Mouse (Mus musculus): ENCODE data around the gene Rcn3. TPM values are rescaled to one million over a fixed set of nuclear protein-coding genes. Genes with fewer than 3 reads are reported as not detected.

Rcn3 gene
- 375 and 376 TPM in 2 replicates for polyA plus RNA-seq (2015; fragmentation: Nextera tagmentation; extraction: Ambion mirVana)

DNA sequence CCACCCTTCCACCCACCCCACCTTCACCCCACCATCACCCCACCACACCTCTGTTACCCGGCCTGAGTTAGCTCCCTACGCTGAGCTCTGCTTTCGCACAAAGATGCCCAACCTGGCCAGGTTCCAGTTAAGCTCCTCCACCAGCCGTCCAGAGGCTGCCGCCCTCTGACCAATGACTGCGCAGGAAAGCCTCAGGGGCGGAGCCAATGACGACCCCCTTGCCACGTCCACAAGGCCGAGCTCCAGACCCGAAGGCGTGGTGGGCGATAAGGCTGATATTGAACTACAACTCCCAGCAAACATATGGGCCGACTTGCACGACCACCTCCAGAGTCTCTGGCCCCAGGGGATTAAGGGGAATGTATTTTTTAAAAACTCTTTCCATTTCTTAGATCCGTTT is at the start of gene Rcn3:
TSS of gene Rcn3 (minus strand) at position 174 of the 400 bp plus-strand sequence.
- H3K4me1 ChIP-seq, result peaks cover 33% of the 10 kb centered on the region
- under 1% methylated on average over 16 of the region's 16 CpGs for WGBS
- H3K27ac ChIP-seq, result peak within 1 kb of the TSS; percentile 89
- no peaks in the 10 kb centered on the region for H3K9me3 ChIP-seq
- no peaks in the 10 kb centered on the region for H3K27me3 ChIP-seq
- H3K4me3 ChIP-seq, result peak within 1 kb of the TSS; percentile 66
- H3K9ac ChIP-seq, result peak within 1 kb of the TSS; percentile 88
- peak; percentile 88 for ATAC-seq (ENCODE audit: insufficient number of reproducible peaks, insufficient read depth, low FRiP score, low TSS enrichment, low read depth)
- peaks cover 35% of the 10 kb centered on the region for H3K36me3 ChIP-seq
- H3K4me2 ChIP-seq, result peak within 1 kb of the TSS; percentile 76

DNA sequence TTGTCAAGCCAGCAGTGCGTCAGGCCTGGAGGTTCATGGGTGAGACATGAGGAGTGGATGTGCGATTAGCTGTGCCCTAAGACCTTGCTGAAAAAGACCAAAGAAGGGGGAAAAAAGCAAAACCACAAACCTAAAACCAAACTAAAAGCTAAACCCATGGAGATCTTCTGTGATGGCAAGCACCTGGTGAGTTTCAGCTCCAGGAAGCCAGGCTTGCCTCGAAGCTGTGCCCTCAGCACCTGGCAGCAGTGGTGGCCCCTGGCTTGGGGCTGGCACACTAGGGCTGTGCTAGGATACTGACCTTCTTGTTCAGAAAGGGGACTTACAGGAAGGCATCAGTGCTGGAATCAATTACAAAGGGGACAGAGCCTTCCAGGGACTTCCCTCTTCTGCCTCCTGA is 49.3 kb upstream of the Rcn3 start:
- Histone ChIP-seq H3K9ac (no peak overlapping the region), H3K36me3 (peaks cover 56% of the 10 kb centered on the region), H3K4me2 (no peak overlapping the region), H3K27ac (no peak overlapping the region), H3K4me3 (no peak overlapping the region), H3K9me3 (no peaks in the 10 kb centered on the region), H3K4me1 (no peaks in the 10 kb centered on the region), H3K27me3 (no peaks in the 10 kb centered on the region)
- ATAC-seq (ENCODE audit: insufficient number of reproducible peaks, insufficient read depth, low FRiP score, low TSS enrichment, low read depth), result no peak
- WGBS, result 87% methylated on average over 3 of the region's 3 CpGs

- H3K4me3 ChIP-seq, result no peak overlapping the region
- H3K9me3 ChIP-seq, result no peaks in the 10 kb centered on the region
- no peak overlapping the region for H3K27ac ChIP-seq
- H3K27me3 ChIP-seq, result peaks cover 7% of the 10 kb centered on the region; the same call in 1 of the 2 replicates
- whole genome bisulfite sequencing, result 70% methylated on average over 8 of the region's 8 CpGs
- peaks cover 44% of the 10 kb centered on the region for H3K36me3 ChIP-seq
- no peak overlapping the region for H3K9ac ChIP-seq
- no peak for ATAC-seq (ENCODE audit: insufficient number of reproducible peaks, insufficient read depth, low FRiP score, low TSS enrichment, low read depth)
- H3K4me1 ChIP-seq, result peaks cover 7% of the 10 kb centered on the region
- no peak overlapping the region for H3K4me2 ChIP-seq
Observed at GRCm38 (mm10) chr7:45139904-45140723, 48.1 kb upstream of the Rcn3 start.

- ATAC-seq (ENCODE audit: insufficient number of reproducible peaks, insufficient read depth, low FRiP score, low TSS enrichment, low read depth), result no peak
Observed at GRCm38 (mm10) chr7:45138403-45138802, 46.4 kb upstream of the Rcn3 start.

DNA sequence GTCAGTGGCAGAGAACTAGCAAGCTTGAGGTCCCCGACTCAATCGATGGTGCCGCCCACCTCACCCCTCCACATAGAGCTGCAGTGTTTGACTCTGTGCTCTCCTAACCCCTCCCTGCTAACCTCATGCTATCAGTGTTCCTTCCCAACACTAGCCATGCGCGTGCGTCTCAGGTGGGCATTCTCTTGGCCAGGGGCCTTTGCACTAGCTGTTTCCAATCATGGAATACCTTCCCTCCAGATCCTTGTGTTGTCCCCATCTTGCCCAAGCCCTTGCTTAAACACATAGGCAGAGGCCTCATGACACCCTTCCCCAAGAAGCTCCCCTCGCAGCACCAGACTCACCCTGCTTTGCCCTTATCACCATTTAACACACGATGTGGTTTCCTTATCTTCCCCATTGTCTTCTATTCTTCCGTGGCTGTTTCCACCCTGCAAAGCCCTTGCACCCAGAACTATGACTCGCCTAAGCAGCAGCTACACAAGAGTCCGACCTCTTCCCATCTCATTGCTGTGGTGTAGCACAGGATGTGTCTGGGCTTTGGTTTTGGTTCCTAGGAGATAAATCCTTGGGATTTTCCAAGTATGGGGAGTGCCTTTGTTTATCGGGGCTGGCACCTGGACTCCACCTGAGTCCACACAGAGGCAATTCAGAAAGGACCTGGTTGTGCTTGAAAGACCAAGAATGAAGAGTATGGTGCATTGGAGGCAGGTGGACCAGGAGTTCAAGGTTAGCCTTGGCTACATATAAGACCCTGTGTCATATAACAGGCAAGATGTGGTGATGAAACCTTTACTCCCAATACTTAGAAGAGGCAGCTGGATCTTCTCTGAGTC is 45.4 kb upstream of the Rcn3 start:
- H3K4me1 ChIP-seq, result peaks cover 7% of the 10 kb centered on the region
- 88% methylated on average over 12 of the region's 12 CpGs for WGBS
- H3K9me3 ChIP-seq, result no peaks in the 10 kb centered on the region
- H3K27me3 ChIP-seq, result peaks cover 15% of the 10 kb centered on the region; the same call in 1 of the 2 replicates
- no peak overlapping the region for H3K9ac ChIP-seq
- H3K4me2 ChIP-seq, result no peak overlapping the region
- H3K27ac ChIP-seq, result no peak overlapping the region
- no peak overlapping the region for H3K4me3 ChIP-seq
- ATAC-seq (ENCODE audit: insufficient number of reproducible peaks, insufficient read depth, low FRiP score, low TSS enrichment, low read depth), result no peak
- peaks cover 17% of the 10 kb centered on the region for H3K36me3 ChIP-seq

More at GRCm38 (mm10) chr7:45138403-45138802, 46.4 kb upstream of the Rcn3 start:
- H3K27me3 ChIP-seq, result peaks cover 15% of the 10 kb centered on the region; the same call in 1 of the 2 replicates
- no peak overlapping the region for H3K4me2 ChIP-seq
- H3K9ac ChIP-seq, result no peak overlapping the region
- peaks cover 7% of the 10 kb centered on the region for H3K4me1 ChIP-seq
- no peaks in the 10 kb centered on the region for H3K9me3 ChIP-seq
- 77% methylated on average over 1 of the region's 1 CpGs for WGBS
- H3K27ac ChIP-seq, result no peak overlapping the region
- H3K36me3 ChIP-seq, result peaks cover 27% of the 10 kb centered on the region
- H3K4me3 ChIP-seq, result no peak overlapping the region

- Histone ChIP-seq H3K36me3 (0 out of 2 replicates have a peak, but pooled peaks cover 4% of the 10 kb centered on the region), H3K27me3 (peaks cover 15% of the 10 kb centered on the region; the same call in 1 of the 2 replicates), H3K9me3 (no peaks in the 10 kb centered on the region), H3K4me1 (peaks cover 7% of the 10 kb centered on the region), H3K4me3 (peak within 1 kb of the TSS; percentile 56), H3K27ac (peak within 1 kb of the TSS; percentile 5; the same call in 1 of the 2 replicates), H3K9ac (peak within 1 kb of the TSS; percentile 77), H3K4me2 (peak within 1 kb of the TSS; percentile 72)
- WGBS, result 2% methylated on average over 29 of the region's 29 CpGs
- ATAC-seq (ENCODE audit: insufficient number of reproducible peaks, insufficient read depth, low FRiP score, low TSS enrichment, low read depth), result peak; percentile 60
Observed at GRCm38 (mm10) chr7:45135993-45136567, 44.1 kb upstream of the Rcn3 start, which contains the start of the genes Gm45713 and Flt3l. Gene Gm45713 (minus strand): TSS chr7:45136231. Gene Flt3l (minus strand): TSS chr7:45136432.

DNA sequence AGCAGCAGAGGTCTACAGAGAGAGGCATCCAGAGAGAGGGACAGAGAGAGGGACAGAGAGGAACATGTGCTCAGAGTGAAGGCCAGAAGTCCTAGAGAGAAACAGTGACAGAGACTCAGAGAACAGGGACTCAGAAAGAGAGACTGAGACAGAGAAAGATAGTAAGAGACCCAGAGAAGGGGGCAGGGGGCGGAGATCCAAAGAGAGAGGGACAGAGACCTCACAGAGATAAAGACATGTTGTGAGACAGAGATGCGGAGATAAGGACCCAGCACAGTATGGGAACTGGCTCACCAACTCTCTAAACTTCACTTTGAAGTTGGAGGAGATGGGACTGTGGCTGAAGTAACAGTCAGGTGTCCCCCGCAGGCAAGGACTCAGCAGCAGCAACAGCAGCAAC is 43.3 kb upstream of the Rcn3 start:
- H3K4me2 ChIP-seq, result peak overlapping the region; percentile 72
- H3K9me3 ChIP-seq, result no peaks in the 10 kb centered on the region
- WGBS, result 80% methylated on average over 3 of the region's 3 CpGs
- peaks cover 7% of the 10 kb centered on the region for H3K4me1 ChIP-seq
- peaks cover 15% of the 10 kb centered on the region; the same call in 1 of the 2 replicates for H3K27me3 ChIP-seq
- ATAC-seq (ENCODE audit: insufficient number of reproducible peaks, insufficient read depth, low FRiP score, low TSS enrichment, low read depth), result no peak
- peak overlapping the region; percentile 56 for H3K4me3 ChIP-seq
- H3K9ac ChIP-seq, result peak overlapping the region; percentile 77
- peak overlapping the region; percentile 5; the same call in 1 of the 2 replicates for H3K27ac ChIP-seq
- 0 out of 2 replicates have a peak, but pooled peaks cover 4% of the 10 kb centered on the region for H3K36me3 ChIP-seq

DNA sequence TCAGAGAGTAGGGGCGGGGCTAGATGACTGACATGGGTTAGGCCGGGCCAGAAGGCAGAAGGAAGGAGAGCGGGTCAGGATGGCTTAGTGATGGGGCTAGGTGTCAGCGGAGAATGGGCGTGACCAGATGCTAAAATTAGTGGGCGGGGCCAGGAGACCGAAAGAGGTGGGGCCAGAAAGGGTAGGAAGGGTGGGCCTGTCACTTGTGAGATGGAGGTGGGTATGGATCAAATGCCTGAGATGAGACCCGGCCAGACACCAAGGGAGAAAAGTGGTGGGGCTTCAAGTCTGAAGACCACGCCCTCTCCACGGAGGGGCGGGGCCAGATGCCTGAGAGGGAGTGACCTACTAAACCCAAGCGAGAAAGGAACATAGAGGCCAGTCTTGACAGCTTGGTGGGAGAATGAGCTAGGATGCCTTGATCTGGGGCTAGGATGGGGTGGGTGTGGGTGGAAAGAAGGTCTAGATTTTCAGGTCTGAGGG is 42.6 kb upstream of the Rcn3 start:
- peak; percentile 61 for ATAC-seq (ENCODE audit: insufficient number of reproducible peaks, insufficient read depth, low FRiP score, low TSS enrichment, low read depth)
- H3K4me2 ChIP-seq, result no peak overlapping the region; the same call in 1 of the 2 replicates

DNA sequence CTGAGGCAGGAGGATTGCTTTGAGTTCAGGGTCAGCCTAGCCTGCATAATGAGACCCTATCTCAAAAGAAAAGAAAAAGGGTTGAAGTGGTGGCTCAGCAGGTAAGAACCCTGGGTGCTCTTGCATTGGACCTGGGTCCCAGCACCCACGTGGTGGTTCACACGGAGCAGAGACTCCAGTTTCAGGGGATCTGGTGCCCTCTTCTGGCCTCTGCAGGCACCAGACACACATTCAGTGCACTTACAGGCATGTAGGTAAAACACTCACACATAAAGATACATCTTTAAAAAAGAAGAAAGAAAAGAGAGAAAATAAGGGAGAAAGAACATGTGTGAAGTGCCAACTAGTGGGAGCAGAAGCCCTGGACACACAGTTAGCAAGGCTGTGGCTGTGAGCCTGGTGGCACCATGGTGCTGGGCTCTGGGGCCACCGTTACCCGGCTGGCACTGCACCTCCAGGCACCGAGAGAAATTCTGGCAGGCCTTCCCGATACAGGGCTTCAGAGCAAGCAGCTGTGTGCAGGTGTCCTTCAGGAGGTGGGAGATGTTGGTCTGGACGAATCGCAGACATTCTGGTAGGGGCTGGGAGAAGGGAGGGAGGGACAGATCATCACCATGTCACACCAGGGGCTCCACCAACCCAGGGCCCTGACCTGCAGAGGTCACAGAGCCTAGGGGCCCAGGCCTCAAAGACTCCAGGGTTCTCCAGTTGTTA is 41.6 kb upstream of the Rcn3 start:
- peaks cover 15% of the 10 kb centered on the region; the same call in 1 of the 2 replicates for H3K27me3 ChIP-seq
- WGBS, result 69% methylated on average over 8 of the region's 8 CpGs

More for the DNA sequence above, 42.6 kb upstream of the Rcn3 start:
- no peak overlapping the region for H3K9ac ChIP-seq
- 0 out of 2 replicates have a peak, but pooled peaks cover under 1% of the 10 kb centered on the region for H3K36me3 ChIP-seq
- no peak overlapping the region for H3K27ac ChIP-seq
- no peaks in the 10 kb centered on the region for H3K9me3 ChIP-seq
- 8% methylated on average over 12 of the region's 12 CpGs for WGBS
- no peak overlapping the region for H3K4me3 ChIP-seq
- peaks cover 11% of the 10 kb centered on the region for H3K4me1 ChIP-seq
- peaks cover 15% of the 10 kb centered on the region; the same call in 1 of the 2 replicates for H3K27me3 ChIP-seq

GRCm38 (mm10) chr7:45131850-45132249 is 39.8 kb upstream of the Rcn3 start:
- WGBS, result 79% methylated on average over 11 of the region's 11 CpGs
- Histone ChIP-seq H3K4me2 (no peak overlapping the region), H3K4me3 (no peak overlapping the region), H3K9me3 (no peaks in the 10 kb centered on the region), H3K27me3 (peaks cover 15% of the 10 kb centered on the region; the same call in 1 of the 2 replicates), H3K4me1 (peaks cover 23% of the 10 kb centered on the region), H3K27ac (no peak overlapping the region), H3K9ac (0 out of 2 replicates have a peak overlapping the region, but pooled peaks have one; percentile 32), H3K36me3 (peaks cover 7% of the 10 kb centered on the region)
- no peak for ATAC-seq (ENCODE audit: insufficient number of reproducible peaks, insufficient read depth, low FRiP score, low TSS enrichment, low read depth)

More for the DNA sequence above, 41.6 kb upstream of the Rcn3 start:
- H3K4me2 ChIP-seq, result no peak overlapping the region
- no peak for ATAC-seq (ENCODE audit: insufficient number of reproducible peaks, insufficient read depth, low FRiP score, low TSS enrichment, low read depth)
- no peak overlapping the region for H3K9ac ChIP-seq
- no peaks in the 10 kb centered on the region for H3K9me3 ChIP-seq
- H3K4me1 ChIP-seq, result peaks cover 14% of the 10 kb centered on the region
- no peaks in the 10 kb centered on the region for H3K36me3 ChIP-seq
- H3K27ac ChIP-seq, result no peak overlapping the region
- H3K4me3 ChIP-seq, result no peak overlapping the region

All from embryonic facial prominence, embryonic 13.5 days (tissue).